Mouse (Mus musculus): ENCODE results near the gene P3h1. TPM values are rescaled to one million over a fixed set of nuclear protein-coding genes. Genes with fewer than 3 reads are reported as not detected.

Gene P3h1
- total RNA-seq, 1 experiment from 2014 or later, result 5.1 TPM

DNA sequence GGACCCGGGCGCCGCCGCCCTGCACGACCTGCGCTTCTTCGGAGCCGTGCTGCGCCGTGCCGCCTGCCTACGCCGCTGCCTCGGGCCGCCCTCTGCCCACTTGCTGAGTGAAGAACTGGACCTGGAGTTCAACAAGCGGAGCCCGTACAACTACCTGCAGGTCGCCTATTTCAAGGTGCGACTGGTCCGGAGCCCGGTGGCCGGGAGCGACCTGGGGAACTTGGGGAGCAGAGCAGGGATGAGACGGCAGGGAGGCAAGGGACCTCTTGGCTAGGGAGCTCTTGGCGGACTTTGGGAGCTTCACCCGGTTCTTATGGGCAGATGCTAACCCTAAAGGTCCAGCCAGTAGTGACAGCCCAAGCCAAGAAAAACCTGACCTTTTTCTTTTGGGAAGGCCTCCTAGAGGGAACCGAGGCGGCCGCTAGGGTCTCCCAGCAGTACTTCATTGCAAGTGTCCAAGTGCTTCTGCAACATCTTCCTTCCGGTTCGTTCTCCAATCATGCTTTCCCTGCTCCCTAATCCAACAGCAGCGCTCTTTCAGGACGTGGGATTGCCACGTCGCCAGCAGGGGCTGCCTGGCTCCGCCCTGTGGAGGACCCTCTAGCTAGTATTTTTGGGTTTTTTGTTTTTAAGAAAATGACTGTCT lies 664 bp downstream of the P3h1 start:
- peak; percentile 14; the same call in 1 of the 2 replicates for ATAC-seq (replicated peaks; ENCODE audit: low read depth, poor library complexity, severe bottlenecking)

GRCm38 (mm10) chr4:119234348-119234747 lies 1.6 kb downstream of the P3h1 start:
- ATAC-seq (replicated peaks; ENCODE audit: low read depth, poor library complexity, severe bottlenecking), result no peak

DNA sequence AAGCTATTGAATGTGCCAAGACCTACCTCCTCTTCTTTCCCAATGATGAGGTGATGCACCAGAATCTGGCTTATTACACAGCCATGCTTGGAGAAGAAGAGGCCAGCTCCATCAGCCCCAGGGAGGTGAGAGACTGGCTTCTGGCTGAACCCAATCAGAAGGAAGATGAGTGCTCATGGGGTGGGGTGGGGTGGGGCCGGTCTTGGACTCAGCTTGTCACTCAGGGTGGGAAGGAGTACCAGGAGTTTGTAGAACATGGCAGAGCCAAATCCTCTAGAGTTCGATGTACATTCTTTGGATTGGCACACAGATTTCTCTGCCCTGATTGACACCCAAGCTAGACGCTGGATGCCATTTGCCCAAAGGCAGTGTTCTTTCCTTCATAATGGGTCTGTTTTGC lies 5.9 kb downstream of the P3h1 start:
- no peak for ATAC-seq (replicated peaks; ENCODE audit: low read depth, poor library complexity, severe bottlenecking)

- ATAC-seq (replicated peaks; ENCODE audit: low read depth, poor library complexity, severe bottlenecking), result peak; percentile 84
Observed at GRCm38 (mm10) chr4:119239181-119239682, 6.5 kb downstream of the P3h1 start.

DNA sequence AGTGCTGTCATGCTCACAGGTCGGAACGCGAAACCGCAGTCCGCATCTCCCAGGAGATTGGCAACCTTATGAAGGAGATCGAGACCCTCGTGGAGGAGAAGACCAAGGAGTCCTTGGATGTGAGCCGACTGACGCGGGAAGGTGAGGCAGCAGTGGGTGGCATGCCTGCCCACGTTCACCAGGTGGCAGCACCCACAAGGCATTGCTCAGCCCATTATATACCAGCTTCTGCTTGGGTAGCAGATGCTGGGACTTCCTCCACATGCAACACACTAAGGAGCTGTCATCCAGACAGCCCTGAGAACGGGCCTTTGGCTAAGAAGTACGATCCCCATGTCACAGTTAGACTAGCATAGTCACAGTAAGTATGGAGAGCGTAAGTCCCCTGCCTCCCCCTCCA lies 8.9 kb downstream of the P3h1 start:
- peak; percentile 34; the same call in 1 of the 2 replicates for ATAC-seq (replicated peaks; ENCODE audit: low read depth, poor library complexity, severe bottlenecking)

- ATAC-seq (replicated peaks; ENCODE audit: low read depth, poor library complexity, severe bottlenecking), result no peak
Observed at GRCm38 (mm10) chr4:119242571-119242970, 9.9 kb downstream of the P3h1 start.

DNA sequence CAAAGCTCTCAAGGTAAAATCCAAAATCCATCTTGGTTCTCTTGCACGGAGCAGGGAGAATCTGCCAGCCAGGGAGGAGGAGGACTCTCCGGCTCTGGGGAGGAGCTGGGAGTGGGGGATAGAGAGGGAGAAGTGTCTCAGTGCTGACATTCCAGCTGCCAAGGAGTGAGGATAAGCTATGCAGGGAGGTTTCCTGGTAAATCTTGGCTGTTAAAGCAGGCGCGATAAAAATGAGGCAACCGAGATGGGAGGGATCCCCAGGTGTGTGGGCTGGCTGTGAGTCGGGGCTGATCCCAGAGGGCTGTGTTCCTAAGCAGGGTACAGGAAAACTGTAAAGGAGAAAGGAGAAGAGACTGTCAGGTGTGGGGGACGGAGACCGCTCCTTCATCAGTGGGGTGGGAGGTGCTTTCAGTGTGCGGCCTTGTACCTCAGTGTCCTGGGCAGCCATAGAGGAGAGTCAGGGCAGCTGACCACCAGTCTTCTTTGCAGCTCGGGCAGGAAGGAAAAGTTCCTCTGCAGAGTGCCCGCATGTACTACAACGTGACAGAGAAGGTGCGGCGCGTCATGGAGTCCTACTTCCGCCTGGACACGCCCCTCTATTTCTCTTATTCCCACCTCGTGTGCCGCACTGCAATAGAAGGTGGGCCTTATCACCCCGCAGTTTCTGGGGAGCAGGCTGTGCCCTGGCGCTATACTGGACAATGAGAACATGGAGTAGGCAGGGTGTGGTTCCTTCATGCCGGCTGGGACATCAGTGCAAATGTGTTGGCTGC lies 11.9 kb downstream of the P3h1 start:
- ATAC-seq (replicated peaks; ENCODE audit: low read depth, poor library complexity, severe bottlenecking), result no peak

DNA sequence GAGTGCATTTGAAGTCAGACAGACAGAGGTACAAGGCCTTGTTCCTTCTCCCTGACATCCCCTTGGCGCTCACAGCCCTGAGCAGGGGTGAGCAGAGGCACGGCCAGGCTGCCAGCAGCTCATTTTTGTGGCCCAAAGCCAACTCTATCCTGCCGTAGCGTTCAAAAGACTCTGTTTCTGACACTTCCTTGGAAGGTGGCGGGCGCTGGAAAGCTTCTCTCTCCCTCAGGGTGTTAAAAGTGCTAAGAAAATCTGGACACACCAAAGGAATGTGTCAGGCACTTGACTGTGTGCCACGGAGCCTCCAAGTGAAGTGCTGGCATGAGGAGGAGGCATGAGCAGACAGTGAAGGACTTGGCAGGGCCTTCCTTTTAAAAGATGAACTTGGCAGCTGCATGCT lies 12.8 kb downstream of the P3h1 start:
- ATAC-seq (replicated peaks; ENCODE audit: low read depth, poor library complexity, severe bottlenecking), result no peak

GRCm38 (mm10) chr4:119245961-119246360 lies 13.2 kb downstream of the P3h1 start:
- ATAC-seq (replicated peaks; ENCODE audit: low read depth, poor library complexity, severe bottlenecking), result no peak

DNA sequence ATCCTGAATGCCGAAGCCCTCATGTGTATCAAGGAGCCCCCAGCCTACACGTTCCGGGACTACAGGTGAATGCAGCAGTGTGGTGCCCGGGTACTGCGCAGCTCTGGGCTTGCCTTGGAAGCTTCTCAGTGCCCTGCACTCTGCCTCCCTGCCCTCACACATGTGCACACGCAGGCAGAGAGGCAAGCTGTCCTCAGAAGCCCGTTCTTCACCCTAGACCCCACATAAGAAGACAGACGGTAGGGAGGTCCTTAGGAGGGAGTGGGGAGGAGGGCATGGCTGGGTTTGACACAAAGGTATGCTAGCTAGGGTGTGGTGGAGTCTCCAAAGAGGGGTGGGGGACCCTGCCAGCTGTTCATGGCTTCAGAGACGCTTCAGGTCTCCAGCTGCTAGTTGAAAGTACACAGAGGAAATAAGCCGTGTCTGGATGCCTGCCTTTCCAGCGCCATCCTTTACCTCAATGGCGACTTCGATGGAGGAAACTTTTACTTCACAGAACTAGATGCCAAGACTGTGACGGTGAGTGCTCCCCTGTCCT lies 14.0 kb downstream of the P3h1 start:
- ATAC-seq (replicated peaks; ENCODE audit: low read depth, poor library complexity, severe bottlenecking), result no peak

GRCm38 (mm10) chr4:119247462-119248235 lies 14.9 kb downstream of the P3h1 start:
- ATAC-seq (replicated peaks; ENCODE audit: low read depth, poor library complexity, severe bottlenecking), result peak; percentile 90

DNA sequence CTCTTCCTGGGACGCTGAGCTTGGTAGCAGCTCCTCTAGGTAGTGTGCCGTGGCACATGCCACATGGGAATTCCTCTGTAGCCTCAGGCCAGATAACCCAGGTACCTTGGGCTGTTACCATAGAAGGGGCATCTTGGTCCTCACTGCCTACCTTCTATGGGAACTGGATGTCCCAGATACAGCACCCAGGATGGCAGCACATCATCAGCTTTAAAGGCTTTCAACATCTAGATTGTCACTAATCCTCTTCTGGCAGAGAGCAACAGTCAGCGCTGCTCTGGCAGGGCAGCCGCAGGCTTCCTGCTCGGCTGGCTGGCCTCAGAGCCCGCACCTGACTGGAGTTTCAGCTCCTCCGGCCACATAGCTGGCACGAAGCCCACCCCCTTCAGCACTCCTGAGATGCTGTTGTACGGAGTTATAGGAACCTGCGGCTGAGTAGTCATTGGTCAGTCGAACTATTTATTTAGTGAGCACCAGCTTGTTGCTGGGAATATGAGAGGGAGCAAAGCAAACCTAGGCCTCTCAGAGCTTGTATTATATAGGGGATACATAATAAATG lies 15.8 kb downstream of the P3h1 start:
- no peak for ATAC-seq (replicated peaks; ENCODE audit: low read depth, poor library complexity, severe bottlenecking)

GRCm38 (mm10) chr4:119252025-119252808 lies 19.5 kb downstream of the P3h1 start:
- ATAC-seq (replicated peaks; ENCODE audit: low read depth, poor library complexity, severe bottlenecking), result no peak

DNA sequence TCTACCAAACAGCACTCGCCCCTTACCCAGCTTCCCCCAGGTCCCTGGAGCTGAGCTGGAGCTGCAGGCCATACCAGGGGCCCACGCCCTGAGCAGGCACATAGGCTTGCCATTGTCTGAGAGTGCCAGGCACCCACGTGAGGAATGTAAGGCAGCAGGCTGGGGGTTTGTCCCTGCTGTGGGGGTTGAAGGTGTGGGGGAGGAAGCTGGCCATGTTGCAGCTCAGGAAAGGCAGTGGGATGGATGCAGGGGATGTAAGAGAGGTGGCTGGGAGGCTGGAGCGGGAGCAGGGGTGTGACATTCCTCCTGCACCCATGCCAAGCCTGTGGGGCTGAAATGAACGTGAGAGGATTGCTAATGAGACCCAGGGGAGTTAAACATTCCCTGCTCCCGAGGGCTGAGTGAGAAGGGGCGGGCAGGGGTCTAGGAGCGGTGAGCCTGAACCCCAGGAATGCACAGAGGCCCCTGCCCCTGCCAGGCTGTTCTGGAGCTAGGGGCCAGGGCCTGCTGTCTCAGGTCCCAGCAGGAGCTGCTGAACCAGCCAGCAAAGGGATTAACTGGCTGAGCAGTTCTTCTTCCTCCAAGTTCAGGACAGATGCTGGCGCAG lies 21.4 kb downstream of the P3h1 start:
- ATAC-seq (replicated peaks; ENCODE audit: low read depth, poor library complexity, severe bottlenecking), result no peak

GRCm38 (mm10) chr4:119255351-119255750 lies 22.6 kb downstream of the P3h1 start, which contains the start of gene Cldn19:
Gene Cldn19, plus strand, starts transcription at chr4:119255414.
- no peak for ATAC-seq (replicated peaks; ENCODE audit: low read depth, poor library complexity, severe bottlenecking)

GRCm38 (mm10) chr4:119257083-119257482 lies 24.4 kb downstream of the P3h1 start:
- ATAC-seq (replicated peaks; ENCODE audit: low read depth, poor library complexity, severe bottlenecking), result no peak

DNA sequence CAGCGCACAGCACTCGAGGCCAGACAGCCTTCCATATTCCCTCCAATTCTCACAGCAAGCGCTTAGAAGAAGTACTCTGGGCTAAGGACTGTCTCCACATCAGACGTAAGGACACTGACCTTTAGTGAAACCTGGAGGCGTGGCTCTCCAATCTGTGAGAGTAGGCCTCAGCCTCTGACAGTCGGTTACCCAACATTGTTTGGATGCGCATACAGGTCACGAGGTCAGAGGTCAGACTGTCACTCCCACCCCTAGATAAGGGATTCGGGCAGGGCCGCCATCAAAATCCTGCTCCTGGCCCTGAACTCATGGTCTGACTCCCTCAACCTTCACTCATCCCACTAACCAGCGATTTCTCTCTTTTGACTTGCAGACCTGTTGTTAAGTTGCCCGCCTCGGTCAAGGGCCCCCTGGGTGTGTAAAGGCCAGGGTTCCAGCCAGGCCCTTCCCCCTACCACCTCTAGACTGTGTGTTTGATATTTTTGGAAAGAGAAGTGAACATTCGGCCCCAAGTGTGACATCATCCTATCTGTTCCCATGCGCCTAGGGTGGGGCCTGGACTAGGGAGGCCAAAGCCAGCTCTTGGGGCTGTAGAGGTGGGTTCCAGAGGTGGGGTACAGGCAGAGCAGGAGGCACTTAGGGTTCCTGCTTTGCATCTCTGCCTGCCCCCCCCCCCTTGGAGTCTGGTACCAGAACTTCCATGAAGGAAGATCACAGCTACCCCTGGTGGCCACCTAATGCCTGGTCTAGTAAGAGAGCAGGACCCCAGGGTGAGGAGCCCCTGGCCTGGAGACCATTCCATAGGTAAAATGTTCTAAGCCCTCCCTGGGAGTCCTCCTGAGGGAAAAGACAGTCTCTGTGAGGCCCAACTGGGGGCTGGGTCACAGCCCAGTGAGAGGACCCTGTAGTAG lies 26.9 kb downstream of the P3h1 start:
- ATAC-seq (replicated peaks; ENCODE audit: low read depth, poor library complexity, severe bottlenecking), result no peak

All from common myeloid progenitor, adult 5-6 weeks (primary cell).